Mouse (Mus musculus) cerebellum, postnatal 10 days (tissue): ENCODE data around the gene Rd3.

Experiments used
- DNase-seq, 2 experiments: peaks; one replicate each; pipeline ENCODE4 v3.0.0; 2021; ENCODE audit warnings: mixed read lengths in 2 of 2

Gene Rd3

DNA sequence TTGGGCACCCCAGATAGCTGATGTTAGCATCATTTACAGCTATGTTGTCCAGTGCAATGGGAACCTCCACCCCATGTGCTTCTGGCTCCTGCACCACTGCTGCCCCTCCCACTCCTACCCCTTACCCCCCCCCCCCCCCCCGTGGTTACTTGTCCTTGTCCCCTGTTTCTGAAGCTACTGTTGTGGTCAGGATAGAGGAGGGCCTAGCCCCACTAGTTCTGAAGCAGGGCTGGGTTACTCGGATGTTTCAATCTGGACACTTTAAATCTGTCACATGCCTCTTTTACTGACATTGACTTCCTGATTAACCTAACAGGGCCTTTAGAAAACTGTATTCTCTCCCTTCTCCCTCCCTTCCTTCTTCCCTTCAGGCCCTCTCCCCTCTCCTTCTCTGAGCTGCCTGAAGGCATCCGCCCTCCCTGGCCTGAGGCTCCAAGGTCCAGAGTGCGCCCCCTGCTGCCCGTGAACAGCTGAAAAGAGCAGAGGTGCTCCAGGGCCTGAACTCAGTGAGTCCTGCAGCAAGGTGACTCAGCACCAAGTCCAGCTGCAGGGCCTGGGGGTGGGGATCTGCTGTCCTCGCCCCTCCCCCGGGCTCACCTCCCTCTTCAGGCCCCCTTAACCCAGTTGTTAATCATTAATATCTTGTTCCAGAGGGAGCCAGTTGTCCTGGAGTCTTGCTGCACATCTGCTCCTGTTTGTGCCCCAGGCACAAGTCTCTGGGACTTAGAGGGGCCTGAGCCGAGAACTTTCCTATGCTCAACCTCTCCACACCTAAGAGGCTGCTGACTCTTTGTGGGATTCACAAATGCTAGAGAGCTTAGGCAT, 13.0 kb upstream of the Rd3 start:
- peak; percentile 93 to 94 for DNase-seq

GRCm38 (mm10) chr1:191964773-191965481, 12.2 kb upstream of the Rd3 start:
- peak; percentile 88 to 91 for DNase-seq

DNA sequence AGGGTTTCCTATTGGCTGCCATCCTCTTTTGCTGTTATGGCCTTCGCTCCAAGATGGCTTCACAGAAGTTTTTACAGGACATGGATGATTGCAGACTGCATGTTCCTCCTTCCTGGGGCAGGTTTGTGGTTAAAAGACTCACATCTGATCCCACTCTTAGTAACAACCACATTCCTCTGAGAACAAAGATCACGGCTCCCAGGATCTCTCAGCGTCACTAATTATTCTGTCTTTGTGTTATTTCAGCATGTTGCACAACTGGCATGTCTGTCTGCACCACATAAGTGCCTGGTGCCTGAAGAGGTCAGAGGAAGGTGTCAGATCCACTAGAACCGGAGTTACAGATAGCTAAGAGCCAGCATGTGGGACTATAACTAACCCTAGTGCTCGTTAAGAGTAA, 7.2 kb upstream of the Rd3 start:
- DNase-seq: no peak

DNA sequence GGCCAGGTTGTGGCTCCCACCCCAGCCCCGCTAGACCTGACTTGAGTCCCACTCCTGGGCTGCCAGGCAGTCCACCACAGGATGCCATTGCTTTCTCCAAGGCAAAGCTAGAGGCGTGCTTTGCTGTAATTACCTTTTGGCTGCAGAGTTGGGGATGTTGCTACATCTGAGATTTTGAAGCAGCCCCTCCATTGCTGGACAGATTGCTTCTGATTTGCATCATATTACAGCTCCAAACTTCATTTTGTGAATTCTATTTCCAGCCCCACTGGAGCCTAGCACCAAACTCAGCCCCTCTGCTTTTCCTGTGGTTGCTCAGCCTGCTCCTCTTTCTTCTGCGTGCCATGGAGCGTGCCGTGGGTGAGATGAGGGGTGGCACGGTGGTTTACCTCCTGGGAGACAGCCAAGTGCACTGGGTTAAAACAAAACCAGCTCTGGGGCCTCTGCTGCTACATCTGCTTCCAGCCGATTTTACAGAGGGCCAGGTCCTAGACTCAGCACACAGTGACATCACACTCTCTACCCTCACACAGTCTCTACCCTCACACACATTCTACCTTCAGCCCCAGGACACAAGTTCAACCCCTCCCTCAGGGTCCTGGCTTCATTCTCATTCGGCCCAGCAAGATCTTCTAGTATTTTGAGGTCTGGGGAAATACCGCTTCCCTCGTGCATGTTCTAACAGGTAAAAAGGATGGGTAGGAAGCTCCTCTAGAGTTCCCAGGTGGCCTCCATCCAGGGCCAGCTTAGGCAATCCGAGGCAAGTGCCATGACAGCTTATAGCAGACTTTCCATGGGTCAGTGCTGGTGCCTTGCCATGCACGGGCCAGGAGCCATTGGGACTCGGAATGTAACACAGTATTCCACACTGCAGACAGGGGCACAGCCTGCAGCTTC, 2.4 kb upstream of the Rd3 start:
- DNase-seq: peak in 1 of 2 experiments; percentile 33

GRCm38 (mm10) chr1:191981426-191982102, 4.4 kb downstream of the Rd3 start:
- peak; percentile 61 to 74 for DNase-seq

GRCm38 (mm10) chr1:191986674-191987480, 9.7 kb downstream of the Rd3 start:
- DNase-seq: no peak

DNA sequence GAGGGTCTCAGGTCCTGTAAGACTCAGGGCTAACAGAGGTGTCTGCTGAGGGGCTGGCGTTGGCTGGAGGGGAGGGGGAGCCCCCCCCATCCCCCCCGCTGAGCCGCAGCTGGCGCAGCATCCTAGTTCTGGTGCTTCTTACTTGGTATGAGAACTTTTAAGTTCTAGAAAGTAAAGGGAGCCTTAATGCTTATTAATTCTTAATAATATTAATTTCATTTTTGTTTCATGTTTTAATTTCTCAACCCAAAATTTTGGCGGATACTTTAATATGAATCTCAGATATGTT, 10.3 kb downstream of the Rd3 start:
- no peak for DNase-seq

GRCm38 (mm10) chr1:191988646-191989045, 11.5 kb downstream of the Rd3 start:
- no peak for DNase-seq

DNA sequence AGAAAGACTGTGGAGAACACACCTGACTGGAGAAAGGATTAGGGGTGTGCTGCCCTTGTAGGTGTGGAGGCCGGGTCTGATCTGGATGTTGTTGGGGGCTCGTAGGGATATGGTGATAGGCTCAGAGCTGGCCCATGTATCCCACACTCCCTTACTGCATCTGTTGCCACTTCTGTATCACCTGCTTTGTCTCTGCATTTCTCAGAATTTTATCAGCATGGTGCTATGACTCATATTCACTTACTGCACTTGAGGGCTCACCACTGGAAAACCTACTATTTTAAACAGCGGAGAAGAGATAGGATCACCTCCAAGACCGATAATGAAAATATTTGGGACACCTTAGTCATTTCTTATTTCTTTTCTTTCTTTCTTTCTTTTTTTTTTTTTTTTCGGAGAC, 11.9 kb downstream of the Rd3 start:
- DNase-seq: no peak

- DNase-seq: peak; percentile 98 to 99
Observed at GRCm38 (mm10) chr1:191989994-191990393, 12.8 kb downstream of the Rd3 start.

- DNase-seq: peak in 1 of 2 experiments; percentile 24
Observed at GRCm38 (mm10) chr1:191992040-191992780, 15.0 kb downstream of the Rd3 start.

DNA sequence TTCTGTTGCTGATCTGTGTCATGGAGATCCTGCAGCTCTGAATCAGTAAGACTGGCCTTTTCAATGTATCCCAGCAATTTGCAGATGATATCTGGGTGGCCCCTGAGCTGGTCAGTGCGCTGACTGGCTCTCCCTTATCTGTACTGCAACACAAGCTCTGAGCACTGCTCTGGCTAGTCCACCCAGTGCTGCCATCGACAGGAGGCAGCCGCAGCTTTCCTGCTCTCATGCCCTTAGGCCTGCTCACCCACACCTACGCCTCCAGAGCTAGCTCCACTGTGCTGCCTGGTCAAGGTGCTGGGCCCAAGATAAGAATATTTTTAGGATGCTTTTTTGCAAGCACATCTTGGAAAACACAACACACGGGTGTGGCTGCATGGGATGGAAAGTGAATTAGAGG, 17.3 kb downstream of the Rd3 start:
- no peak for DNase-seq

GRCm38 (mm10) chr1:191995488-191995887, 18.3 kb downstream of the Rd3 start:
- DNase-seq: peak; percentile 81 to 91

GRCm38 (mm10) chr1:191995916-191996315, 18.7 kb downstream of the Rd3 start:
- no peak for DNase-seq

GRCm38 (mm10) chr1:191996621-191997185, 19.5 kb downstream of the Rd3 start:
- no peak for DNase-seq

DNA sequence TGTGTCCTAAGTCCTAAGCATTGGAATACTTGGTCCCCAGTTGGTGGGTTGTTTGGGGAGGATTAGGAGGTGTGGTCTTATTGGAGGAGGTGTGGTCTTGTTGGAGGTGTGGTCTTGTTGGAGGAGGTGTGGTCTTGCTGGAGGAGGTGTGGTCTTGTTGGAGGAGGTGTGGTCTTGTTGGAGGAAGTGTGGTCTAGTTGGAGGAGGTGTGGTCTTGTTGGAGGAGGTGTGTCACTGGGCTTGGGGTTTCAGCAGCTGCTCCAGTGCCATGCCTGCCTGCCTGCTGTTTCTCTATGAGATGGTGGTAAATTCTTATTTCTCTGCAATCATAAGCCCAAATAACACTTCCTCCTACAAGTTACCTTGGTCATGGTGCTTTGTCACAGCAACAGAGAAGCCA, 21.9 kb downstream of the Rd3 start:
- no peak for DNase-seq
